Mouse (Mus musculus) cerebellum, adult 11 months (tissue): Measurements from ENCODE around the gene H2-Oa.
A peak's percentile ranks its signal among the peaks of the same experiment; 100 is the strongest.
"Not testable (repeated sequence)": the region's sequence is repeated elsewhere in the genome, so short reads cannot be mapped to it uniquely, and the experiment has no call there.

ENCODE experiments used
- DNase-seq: peaks from one replicate; pipeline ENCODE4 v3.0.0; 2022

Gene H2-Oa

DNA sequence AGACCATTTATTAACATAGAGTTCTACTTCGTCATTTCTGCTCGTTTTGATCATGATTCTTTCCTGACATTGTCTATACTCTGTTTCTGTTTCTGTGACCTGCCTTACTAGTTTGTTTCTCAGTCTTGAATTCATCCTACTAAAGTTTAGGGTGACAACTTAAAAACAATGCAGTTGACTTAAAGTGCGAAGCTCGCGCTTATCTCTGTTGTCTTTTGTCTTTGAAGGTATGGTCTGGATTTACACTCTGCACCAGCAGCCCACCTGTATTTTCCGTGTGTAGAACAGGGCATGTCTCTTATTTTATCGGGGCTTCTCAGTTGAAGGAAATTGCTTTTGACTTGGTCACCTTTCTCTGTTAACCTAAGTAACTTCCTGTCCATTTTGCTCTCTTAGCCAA is 31.0 kb downstream of the H2-Oa start:
- DNase-seq = no peak

- DNase-seq = peak; percentile 28
Measured at GRCm38 (mm10) chr17:34123518-34123917, 31.4 kb downstream of the H2-Oa start.

- DNase-seq = no peak
Measured at GRCm38 (mm10) chr17:34124649-34125048, 32.5 kb downstream of the H2-Oa start.

GRCm38 (mm10) chr17:34126826-34127420 is 34.8 kb downstream of the H2-Oa start:
- DNase-seq = no peak

- peak; percentile 49 for DNase-seq
Measured at GRCm38 (mm10) chr17:34127475-34127874, 35.3 kb downstream of the H2-Oa start.

DNA sequence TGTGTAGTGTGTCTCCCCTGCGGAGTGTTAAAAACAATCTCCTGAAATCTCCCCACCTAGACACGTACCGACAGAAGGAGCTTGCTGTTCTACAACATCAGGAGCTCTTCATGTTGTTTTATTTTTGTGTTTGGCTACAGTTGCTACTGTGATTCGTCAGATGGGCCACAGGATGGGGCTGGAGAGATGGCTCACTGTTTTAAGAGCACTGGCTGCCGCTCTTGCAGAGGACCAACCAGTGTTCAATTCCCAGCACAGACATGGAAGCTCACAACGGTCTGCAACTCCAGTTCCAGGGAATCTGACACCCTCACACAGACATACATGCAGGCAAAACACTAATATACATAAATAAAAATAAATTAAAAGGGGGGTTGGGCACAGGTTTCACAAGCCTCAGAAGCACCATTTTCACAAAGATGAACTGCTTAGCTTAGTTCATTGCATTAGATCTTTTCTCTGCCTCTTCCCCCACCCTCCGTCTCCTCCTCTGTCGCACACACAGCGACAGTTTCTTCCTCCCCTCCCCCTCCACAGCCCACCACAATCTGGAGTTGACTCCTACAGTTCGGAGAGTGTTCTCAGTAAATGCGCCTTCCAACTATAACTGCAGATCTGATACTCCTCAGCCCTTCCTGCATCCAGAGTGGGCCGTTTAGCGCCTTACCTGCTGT is 36.3 kb downstream of the H2-Oa start:
- no peak for DNase-seq

DNA sequence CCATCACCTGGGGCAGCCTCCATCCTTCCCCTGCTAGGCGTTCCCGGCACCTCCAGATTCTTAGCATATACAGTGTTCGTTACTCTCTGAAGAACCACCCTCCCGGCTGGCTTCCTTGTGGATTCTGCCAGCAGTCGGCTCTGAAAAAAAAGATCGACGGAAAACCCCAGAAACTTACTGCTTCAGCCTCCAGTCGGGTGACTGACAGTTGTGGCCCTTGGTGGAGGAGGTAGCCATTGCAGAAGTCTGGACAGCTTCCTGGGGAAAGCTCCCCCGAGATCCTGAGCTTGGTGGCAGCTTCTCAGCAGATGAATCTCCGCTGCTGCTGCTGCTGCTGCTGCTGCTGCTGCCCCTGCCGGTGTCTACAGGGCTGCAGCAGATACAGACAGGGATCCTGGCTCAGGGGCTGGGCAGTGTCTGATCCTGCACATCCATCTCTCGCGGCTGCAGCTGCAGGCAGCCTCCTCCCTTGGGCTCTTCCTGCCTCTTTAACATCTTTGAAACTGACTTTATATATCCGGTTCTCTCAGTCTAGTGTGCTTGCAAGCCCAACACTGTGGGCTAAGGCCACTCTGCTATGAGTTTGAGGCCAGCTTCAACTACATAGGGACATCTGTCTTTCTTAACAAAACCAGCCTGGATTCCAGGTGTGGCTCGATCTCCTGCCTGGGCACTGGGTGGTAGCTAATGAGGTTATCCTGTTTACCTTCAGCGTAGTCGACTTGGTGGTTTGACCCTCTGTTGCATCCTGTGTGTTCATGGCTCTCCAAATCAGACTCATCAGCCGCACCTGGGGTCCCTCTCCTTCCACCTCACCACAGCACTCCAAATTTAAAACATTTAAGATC is 37.0 kb downstream of the H2-Oa start:
- no peak for DNase-seq

GRCm38 (mm10) chr17:34130073-34130947 is 38.2 kb downstream of the H2-Oa start:
- no peak for DNase-seq

GRCm38 (mm10) chr17:34131911-34132310 is 39.8 kb downstream of the H2-Oa start:
- no peak for DNase-seq

- DNase-seq = no peak
Measured at GRCm38 (mm10) chr17:34133289-34133688, 41.1 kb downstream of the H2-Oa start.

DNA sequence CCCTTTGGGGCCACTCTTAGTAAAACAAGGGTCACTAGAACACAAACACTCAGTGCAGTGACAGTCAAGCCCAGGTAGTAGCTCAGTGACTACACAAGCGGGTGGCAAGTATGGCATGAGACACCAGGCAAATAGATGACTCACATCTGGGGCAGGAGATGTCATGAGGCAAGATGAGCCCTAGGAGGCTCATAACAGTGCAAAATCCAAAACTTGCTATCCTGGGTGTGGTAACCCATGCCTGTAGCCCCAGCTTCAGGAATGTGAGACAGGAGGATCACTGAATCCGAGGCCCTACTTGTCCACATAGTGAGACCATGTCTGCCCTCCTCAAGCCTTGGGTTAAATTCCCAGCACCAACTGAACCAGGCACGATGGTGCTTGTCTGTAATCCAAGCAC is 42.3 kb downstream of the H2-Oa start:
- no peak for DNase-seq

DNA sequence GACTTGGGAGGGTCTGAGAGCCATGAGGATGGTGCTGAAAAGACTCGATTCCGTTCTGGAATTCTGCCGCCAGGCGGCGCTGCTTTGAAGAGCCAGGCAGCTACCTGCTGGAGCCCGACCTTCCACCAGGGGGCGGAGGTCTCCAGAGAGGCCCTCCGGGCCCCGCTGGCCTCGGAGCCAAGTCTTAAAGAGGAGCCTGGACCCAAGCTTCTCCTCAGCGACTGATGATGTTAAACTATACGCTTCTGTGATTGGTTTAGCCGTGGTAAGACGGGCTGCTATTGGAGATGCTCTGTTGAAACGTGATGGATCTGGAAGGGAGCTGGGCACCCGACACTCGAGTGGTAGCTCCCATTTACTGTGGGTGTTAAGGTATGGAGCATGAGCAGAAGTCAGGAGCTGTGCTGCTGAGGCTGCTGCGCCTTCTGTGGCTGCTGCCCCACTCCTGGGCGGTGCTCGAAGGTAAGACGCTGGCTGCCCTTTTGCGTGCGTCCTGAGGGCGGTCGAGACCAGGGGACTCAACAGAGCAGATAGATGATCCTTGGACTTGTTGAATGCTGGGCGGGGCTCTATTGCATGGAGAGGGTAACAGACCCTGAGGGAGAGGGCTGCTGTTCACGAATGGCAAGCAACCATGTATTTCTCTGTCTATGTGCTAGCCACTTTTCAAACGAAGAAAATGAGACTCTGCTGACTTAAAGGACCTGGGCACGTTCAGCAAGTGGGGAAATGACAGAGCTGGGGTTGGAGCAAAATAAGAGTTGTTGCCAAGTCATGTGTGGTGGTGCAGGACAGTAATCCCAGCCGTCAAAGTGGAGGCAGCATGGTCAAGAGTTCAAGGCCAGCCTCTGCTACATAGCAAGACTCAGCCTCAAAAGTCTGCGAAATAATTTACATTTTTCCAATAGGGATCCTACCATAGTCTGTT is 43.4 kb downstream of the H2-Oa start:
- DNase-seq = peak; percentile 98

GRCm38 (mm10) chr17:34137601-34138000 is 45.5 kb downstream of the H2-Oa start:
- no peak for DNase-seq

- no peak for DNase-seq
Measured at GRCm38 (mm10) chr17:34138655-34139054, 46.5 kb downstream of the H2-Oa start.

GRCm38 (mm10) chr17:34139416-34139815 is 47.3 kb downstream of the H2-Oa start:
- no peak for DNase-seq

DNA sequence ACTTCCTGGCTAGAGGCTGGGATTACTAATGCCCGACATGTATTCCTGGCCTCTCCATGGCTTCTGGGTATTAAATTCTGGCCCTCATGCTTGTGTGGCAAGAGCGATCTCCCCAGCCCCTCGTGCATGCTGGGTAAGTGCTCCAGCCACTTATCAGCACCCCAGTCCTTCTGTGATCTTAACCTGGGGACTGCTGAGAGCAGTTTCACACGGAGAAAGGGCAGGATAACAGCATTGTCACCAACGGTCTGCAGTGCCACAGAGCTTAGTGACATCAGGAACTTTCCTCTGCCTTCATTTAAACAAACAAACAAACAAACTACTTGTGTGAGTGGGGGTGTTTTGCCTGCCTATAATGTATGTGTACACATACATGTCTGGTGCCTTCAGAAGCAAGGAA is 48.1 kb downstream of the H2-Oa start:
- no peak for DNase-seq

- DNase-seq = no peak
Measured at GRCm38 (mm10) chr17:34141448-34141847, 49.3 kb downstream of the H2-Oa start.

DNA sequence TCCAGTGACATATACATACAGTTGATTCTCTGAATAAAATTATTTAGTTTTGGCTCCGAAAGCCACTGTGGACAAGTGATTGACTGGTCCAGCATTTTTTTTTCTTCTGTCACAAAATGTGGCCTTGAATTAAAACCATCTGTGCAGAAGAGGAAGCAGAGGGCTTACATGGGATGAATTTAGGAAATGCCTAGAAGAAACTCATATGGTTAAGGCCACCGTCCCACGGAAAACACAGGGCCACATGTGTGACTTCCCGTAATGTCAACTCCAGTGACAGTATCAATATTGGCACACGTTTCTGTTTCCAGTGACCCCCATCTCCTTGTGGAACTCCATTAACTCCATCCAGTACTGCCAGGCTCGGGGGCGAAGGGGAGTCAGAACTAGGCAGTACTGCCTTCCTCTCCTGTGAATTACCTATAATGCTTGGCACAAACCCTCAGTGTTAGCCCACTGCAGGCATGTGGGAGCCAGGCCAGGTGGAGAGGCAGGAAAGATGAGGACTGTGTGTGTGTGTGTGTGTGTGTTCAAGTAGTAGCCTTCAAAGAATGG is 50.4 kb downstream of the H2-Oa start:
- DNase-seq = no peak

- DNase-seq = no peak
Measured at GRCm38 (mm10) chr17:34143033-34143432, 50.9 kb downstream of the H2-Oa start, which contains the start of gene H2-DMb2. H2-DMb2 (plus strand) TSS chr17:34143307.

GRCm38 (mm10) chr17:34143461-34143860 is 51.3 kb downstream of the H2-Oa start:
- DNase-seq = no peak

- DNase-seq = not testable (repeated sequence)
Measured at GRCm38 (mm10) chr17:34144221-34144620, 52.1 kb downstream of the H2-Oa start.
